Mouse (Mus musculus) cerebellum, adult 8-10 months (tissue): ENCODE measurements at regions not wholly inside any gene's neighbourhood (a gene's known extent, or its start where the extent isn't known, plus 50 kb on each side); places are given as distances from the start of the nearest gene placed in this dataset.
"Not testable (repeated sequence)": the region's sequence is repeated elsewhere in the genome, so short reads cannot be mapped to it uniquely, and the experiment has no call there.

ENCODE experiments used
- DNase-seq: peaks from one replicate; pipeline ENCODE4 v3.0.0; 2022

DNA sequence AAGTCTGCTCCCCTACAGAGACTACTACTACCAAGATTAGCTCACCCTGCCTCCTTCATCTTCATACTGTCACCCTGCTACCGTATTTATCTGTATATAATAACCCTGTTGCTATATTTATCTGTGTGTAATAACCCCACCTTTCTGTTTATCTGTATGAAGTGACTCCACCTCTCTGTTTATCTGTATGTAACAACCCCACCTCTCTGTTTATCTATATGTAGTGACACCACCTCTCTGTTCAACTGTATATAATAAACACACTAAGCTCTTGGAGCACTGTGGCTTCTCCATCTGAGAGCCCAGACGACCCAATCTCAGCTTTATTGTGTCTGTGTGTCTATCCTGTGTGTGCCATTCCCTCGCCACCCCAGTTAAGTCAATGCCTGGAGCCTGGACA, 154.7 kb downstream of the Katnal1 start:
- DNase-seq: no peak

DNA sequence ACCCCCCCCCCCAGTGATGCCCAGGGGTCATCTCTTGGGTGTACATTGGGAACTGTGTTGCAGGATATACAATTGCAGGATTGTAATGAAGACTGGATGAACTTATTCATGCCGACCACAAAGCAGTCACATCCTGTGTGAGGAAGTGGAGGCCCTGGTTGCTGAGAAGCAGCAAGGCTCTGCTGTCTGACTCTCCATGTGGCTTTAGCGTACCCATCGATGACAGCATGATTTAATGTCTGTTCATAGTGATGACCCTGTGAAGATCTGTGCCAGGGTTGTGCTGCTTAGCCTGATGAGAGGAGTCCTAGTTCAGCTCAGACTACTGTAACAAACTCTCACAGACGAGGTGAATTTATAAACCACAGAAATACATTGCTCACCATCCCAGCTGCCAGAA, 159.7 kb downstream of the Katnal1 start:
- DNase-seq: no peak

DNA sequence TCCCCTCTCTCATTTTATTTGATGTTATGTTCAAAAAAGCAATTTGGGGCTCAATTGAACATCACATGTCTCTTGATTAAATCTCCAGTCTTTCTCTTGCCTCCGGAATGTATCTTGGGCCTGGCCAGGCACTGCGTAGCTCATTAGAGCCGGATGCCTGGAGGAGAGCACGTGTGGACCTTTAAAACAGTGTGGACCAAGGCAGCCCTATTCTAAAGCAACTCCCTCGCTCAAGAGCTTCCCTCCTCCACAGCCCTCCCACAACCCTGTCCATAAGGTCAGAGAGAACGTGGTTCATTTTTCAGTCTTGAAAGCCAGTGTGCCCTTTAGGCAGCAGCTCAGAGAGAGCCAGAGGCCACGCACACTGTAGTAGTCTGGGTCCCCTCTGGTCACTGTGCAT, 160.8 kb downstream of the Katnal1 start:
- no peak for DNase-seq

DNA sequence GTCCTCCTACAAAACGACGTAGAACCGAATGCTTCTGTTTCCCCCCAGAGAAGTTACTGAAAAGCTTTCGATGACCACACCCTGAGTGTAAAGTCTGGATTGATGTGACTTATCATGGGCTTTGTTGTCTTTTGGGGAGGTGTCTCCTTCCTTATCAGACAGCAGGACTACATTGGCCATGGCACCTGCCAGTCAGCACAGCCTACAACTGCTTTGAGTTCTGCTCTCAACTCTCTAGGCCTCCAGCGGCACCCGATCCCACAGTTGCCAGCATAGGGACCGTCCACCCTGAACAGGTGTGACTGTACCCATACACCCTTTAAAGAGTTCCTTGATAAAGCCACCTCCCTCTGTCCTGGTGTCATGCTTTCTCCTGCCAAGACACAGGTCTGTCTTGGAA, 163.1 kb downstream of the Katnal1 start:
- DNase-seq: no peak

DNA sequence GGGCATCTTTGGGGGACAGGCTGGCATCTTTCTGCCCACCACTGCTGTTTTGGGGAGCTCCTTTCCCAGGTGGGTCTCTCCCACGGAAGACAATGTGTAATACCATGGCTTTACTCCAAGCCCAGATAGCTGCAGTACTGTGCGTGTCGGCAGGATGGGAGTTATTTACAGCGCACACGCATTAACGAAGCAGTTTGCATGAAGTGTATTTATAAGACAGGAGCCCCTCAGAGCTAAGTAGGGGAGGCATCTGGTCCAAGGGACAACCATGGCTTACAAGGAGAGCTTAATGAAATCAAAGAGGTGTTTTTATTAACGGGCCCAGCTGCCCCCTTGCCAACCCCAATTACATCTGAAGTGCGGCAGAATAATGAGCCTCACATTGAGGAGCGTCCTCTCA, 169.0 kb downstream of the Katnal1 start:
- DNase-seq: no peak

DNA sequence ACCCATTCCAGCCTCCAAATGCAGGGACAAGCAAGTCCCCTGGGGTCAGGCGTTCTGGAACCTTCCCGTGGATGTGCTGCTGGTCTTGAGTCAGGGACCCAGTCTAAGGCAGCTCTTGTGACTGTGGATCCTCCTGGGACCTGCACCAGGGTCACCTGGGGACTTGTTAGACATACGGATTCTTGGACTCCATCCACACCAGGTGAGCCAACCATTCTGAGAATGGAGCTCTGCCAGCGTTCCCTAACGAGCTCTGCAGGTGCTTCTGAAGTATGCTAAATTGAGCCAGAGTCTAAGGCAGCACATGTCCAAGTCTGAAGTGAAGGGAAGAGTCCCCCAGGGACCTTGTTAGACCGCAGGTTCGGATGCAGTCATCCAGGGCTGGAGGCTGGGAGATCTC, 170.3 kb downstream of the Katnal1 start:
- no peak for DNase-seq

DNA sequence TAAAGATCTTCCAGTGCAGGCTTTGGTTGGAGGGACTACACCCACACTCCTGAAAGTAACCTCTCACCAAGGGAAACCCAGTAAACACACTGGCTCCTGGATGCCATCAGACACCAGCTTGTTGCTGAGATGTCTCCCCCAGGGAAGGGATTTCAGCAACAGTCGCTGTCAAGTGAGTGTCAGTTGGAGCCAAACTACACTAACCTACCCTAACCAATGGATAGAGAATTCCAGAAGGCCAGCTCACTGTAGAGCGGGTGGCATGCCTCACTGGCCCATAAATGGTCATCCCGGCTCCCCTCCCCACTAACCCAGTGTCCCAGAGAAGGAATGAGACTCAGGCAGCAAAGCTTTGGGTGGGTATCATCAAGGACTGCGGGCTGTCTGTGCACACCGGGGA, 171.4 kb downstream of the Katnal1 start:
- no peak for DNase-seq

DNA sequence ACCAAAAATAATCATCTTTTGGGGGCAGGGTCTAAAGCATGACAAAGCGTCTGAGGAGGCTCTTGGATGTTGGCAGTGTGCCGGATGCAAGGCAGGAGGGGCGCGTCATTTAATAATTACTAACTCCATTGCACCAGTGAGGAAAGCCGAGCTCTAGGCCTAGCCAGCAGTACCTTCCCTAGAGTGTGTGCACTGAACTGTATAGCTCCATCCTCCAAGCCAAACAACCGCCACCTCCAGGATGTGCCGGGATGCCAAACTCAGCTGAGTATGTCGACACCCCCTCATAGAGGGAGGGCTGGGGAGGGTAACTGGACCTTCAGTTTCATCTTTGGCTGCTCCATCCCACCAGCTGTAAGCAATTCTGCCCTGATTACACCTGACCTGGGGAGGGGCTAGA, 171.9 kb downstream of the Katnal1 start:
- no peak for DNase-seq

DNA sequence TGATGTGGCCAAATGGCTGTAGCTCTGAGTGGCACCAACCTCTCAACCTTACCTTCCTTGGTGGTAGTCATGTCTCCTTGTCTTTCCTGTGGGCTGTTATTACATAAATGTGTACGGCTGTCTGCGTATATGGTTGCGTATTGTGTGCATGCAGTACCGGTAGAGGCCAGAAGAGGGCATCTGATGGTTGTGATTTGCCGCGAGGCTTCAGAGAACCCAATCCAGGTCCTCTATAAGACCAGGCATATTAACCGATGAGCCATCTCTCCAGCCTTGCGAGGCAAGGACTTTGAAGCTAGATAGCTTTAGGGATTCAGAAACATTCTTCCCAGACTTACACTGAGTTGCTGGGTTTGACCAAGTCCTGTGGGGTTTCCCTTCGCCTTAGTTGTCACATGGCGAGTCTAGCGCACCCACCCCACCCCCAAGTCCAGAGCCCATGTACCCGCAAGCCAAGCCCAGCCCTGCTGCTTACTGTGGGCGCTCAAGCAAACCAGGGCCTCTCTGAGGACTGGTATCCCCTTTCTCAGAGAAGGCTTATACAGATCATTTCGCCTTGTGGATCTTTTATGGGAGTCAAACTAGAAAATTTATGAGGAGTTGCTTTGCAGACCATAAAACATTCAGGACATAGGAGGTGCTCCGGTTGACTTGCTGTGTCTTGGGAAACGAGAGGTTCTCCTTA, 172.7 kb downstream of the Katnal1 start:
- DNase-seq: no peak

DNA sequence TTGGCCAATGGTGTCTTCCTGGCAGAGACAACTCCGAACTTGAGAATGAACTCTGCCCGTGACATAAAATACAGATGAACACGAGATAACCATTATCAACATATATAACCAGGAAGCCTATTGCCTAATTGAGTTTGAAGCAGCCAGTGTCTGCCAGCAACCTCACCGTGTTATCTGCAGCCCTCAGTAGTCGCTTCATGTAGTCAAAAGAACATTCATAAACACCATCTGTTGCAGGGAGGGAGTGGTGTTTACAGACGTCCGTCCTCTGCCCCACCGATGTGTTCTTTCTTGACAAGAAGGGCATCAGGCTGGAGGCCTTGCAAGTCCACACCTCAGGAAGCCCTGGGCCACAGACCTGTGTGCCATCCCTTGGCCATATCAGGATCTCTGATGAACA, 173.3 kb downstream of the Katnal1 start:
- DNase-seq: no peak

DNA sequence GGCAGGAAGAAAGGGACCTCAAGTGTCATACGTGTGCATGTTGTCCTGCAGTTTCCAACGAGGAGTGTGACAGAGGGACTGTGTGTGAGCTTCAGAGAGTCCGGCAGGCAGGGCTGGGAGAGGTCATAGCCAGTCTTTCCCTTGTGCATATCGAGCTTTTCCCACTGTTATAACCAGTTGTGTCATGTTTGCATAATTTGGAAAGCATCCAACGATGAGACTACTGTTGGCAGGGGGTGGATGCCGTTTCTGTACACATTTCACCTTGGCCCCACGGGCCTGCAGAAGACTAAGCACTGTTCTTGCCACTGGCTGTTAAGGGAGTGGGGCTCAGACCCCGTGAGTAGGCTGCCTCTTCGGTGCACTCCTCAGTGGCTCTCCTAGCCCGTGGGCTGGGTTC, 174.2 kb downstream of the Katnal1 start:
- no peak for DNase-seq

DNA sequence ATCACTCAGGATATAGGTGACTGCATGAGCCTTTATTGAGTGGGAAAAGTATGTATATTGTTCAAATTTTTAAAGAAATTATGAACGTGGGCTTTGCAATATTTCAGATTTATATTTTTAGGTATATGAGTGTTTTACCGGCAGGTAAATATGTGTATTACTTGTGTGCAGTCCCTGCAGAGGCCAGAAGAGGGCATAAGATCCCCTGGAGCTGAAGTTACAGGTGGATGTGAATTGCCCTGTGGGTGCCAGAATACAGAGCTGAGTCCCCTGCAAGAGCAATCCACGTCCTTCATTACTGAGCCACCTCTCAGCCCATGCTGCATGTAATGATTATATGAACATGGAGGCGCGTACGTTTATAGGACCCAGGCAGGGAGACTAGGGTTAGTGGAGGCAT, 174.8 kb downstream of the Katnal1 start:
- DNase-seq: no peak

DNA sequence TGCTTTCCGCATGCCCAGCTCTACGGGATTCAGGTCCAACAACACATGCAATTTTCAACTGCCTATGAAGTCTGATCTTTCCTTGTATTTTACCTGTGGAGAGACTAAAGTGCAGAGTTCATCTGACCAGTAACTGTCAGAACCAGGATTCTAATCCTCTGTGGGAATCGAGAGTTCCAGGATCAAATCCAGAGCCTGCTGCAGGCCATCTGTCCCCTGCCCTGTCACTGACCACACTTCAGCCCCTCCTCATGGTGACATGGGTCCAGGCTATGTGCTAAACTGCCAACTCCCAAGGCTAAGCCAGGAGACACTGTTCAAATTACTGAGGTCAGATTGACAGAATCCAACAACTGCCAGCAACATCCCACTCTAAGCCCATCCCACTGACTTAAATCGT, 175.7 kb downstream of the Katnal1 start:
- DNase-seq: no peak

DNA sequence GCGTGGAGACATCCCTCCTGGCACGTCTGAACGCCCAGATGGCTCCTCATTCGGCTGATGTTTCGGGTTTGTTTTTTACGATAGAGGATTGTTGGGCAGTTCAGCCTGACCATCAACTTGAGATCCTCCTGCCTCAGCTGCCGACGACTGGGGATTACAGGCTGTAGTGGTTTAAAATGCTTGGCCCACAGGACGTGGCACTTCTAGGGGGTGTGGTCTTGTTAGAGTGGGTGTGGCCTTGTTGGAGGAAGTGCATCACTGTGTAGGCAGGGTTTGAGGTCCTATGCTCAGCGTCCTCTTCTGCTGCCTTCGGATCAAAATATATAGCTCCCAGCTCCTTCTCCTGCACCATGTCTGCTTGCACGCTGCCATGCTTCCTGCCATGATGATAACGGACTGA, 177.1 kb downstream of the Katnal1 start:
- DNase-seq: no peak

DNA sequence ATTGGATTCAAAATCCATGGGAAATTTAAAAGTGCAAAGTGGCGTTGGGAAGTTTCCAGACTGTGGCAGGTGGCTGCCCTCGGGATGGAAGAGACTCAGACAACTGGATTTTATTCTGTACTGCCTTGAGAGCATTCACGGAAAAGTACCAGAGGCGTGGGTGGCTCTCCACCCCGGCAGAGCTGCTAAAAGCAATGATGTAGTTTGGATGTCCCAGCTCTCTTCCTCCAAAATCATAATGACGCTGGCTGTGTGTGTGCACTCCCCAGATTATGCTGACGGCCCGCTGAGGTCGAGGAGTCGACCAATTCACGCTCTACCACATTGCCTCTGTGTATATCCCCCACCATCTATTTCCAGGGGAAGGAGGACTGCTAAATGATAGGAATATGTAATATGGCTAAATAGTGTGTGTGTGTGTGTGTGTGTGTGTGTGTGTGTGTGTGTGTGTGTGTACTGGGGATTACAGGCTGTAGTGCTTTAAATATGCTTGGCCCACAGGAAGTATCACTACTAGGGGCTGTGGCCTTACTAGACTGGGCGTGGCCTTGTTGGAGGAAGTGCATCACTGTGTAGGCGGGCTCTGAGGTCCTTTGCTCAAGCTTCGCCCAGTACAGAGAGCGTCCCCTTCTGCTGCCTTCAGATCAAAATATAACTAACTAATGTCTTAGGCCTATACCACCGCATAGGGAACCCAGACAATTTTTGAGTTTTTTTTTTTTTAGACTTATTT, 179.0 kb downstream of the Katnal1 start:
- DNase-seq: no peak

DNA sequence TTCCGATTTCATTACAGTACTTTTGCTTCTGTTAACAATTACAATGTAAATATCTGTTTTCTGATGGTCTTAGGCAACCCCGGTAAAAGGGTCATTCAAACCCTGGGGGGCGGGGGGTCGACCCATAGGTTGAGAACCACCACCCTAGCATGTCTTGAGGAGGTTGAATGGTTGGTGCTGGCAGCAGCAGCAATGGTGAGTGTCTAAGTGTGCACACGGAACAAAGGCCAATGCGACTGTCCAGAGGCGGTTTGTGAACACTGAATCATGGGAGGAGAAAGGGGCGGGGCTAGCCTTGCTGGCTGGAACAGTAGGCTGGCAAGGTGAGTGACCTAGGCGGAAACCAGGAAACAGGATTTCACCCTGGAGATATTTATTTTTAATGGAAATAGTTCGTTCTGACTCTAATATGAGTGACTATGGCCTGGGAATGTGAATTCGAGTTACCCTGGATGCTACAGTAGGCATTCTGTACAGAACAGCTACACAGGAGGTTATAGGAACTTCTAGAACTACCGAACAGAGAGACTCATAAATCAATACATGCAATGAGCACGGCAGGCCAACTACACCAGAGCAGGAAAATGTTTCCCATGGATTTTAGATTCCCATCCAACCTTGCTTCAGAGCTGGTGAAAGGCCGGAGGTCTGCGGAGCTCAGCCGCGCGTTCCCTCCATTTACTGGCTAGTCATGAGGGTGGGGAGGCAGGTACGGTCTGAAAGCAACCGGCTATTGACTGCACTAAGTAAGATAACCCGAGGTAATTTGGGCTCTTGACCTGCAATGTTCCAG, 181.0 kb downstream of the Katnal1 start:
- no peak for DNase-seq

DNA sequence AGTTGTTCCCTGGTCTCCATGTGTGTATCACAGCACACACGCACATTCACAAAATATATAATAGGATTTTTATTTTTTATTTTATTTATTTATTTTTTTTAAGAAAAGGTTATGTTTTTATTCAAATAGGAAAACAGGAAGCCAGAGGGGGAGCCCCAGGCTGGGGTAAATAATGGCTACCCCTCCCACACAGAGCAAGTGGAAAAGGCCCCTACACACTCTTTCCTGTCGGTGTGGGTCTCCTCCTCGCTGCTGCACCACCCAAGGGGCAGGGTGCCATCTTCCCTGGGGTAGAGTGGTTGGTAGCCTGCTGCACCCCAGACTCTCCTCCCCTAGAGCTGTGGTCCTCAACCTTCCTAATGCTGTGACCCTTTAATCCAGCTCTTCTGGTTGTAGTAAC, 181.6 kb downstream of the Katnal1 start:
- DNase-seq: no peak

DNA sequence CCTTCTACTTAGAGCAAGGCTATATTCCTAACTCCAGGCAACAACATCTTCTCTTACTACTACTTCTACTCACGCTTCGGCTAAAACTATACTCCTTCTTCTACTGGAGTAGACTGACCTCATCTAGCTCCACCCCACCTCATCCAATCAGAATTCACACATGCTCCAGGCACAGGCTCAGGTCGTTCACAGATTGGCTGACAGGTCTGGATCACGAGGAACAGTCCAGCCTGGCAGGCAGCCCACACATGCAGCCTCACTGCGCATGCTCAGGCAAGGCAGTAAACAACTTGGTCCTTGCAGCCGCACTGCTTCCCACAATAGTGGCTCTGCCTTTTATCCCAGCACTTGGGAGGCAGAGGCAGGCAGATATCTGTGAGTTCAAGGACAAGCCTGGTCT, 182.4 kb downstream of the Katnal1 start:
- DNase-seq: not testable (repeated sequence)

DNA sequence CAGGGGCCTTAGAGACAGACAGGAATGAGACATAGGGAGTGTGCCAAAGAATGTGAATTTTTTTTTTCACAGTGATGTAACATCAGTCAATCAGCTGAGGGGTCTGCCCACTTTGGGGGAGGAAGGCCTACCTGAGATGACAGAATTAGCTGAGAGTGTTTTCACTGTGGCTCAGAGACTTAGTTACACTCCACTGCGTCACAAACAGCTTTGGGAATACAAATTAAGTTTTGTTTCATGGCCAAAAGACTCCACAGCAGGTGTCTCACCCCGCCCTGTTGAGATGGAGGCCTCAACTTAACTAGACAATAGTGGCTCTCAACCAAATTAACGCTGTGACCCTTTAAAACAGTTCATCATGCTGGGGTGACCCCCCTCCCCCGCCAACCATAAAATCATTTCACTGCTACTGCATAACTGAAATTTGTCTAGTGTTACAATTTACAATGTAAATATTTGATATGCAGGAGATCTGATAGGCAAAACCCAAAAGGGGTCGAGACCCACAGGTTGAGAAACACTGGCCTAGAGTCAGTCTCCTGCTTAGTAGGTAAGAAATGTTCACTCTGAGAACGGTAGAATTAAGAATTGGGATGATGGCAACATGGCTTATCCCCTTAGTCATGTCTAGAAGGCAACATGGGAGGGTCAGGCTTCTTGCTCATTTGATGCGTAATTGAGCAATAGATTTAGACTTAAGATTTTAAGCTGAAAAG, 184.3 kb downstream of the Katnal1 start:
- no peak for DNase-seq

DNA sequence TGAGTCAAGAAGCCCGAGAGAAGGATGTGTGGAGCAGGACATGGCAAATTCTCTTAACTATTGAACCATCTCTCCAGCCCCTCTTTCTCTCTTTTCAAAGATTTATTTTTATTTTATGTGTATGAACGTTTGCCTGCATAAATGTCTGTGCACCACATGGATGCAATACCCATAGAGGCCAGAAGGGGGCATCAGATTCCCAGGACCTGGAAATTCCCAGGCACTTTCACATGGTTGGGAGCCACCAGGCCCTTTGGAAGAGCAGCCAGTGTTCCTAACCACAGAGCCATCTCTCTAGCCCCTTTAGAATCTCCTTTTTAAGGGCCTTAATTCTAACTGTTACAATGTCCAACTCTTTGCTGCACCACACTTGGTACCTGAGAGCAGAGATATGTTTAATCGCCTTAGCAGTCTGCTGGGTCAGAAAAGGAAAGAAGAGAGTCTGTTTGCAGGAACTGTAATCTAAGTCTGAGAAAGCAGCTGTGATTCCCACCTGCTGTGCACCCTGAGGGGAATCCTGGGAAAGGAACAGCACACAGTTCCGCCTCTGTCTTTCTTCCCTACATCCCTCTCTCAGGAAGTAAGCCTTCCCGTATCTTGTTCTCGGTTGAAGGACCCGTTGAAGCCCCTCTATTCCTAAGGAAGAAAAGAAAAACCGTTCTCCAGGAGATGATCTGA, 186.8 kb downstream of the Katnal1 start:
- DNase-seq: no peak

DNA sequence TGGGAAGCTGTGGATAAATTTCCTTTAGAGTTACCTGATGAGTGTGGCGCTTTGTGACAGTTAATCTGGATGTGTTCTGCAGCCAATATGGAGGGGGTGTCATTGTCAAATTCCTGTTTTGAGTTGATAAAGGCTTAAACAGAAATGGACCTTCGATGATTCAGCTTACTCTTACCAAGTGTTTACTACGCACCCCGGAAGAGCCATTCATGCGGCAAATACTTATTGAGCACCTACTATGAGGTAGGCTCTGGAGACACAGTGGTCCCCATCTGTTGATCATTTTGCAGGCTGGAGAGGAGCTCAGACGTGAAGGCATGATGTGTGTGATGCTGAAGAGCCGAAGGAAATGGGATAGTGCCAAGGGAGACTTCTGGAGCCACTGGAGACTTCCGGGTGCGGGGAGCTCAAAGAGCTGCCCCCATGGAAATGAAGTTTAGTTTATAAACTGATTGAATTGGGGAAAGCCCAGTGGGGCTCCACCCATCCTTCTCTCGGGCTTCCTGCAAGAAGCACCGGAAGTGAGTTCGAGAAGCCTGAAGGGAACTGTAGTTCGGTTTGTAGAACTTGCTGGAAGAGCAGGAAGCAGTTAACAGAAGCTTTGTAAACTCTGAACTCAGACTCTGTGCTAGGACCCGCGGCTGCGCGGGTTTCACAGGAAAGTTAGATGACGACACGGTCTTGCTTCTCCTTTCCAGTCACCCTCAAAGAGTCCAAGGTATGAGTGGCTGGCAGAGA, 187.7 kb downstream of the Katnal1 start:
- DNase-seq: no peak
